Comparison of ENCODE assay signal across 13 mouse cellular contexts in the genomic region with DNA sequence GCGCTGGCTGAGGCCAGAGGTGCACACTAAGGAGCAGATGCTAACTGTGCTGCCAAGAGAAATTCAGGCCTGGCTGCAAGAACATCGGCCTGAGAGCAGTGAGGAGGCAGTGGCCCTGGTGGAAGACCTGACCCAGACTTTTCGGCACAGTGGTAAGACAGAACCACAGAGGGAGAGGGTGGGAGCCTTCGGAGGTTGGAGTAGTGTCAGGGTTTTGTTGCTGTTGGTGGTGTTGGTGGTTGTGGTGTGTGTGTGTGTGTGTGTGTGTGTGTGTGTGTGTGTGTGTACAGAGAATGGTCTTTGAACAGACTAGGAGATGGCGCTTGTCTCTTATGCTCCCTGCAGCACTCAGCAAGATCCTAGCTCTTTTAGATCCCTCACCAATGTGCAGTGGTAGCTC. TPM values are rescaled to one million over a fixed set of nuclear protein-coding genes. Genes with fewer than 3 reads are reported as not detected.
A peak's percentile ranks its signal among the peaks of the same experiment; 100 is the strongest.
DNase-seq lines count a peak whose midpoint lies in the region; ATAC-seq and TF ChIP-seq lines count a peak whose summit lies in the region.
"Had no signal": no experiment of that assay in that cellular context is flagged by ENCODE, and none has a peak within 500 bp of the region (broad histone marks: within the 10 kb centered on the region; RNA-seq: fewer than 3 reads in every experiment).

No protein-coding gene starts in this region.

- peaks cover 9% of the 10 kb centered on the region for H3K36me3 ChIP-seq in intestine, embryonic 15.5 days
- H3K36me3 ChIP-seq in intestine, postnatal 0 days (ENCODE audit: control insufficient read depth, insufficient read depth): peaks cover 8% of the 10 kb centered on the region; the same call in 1 of the 2 replicates
- H3K36me3 ChIP-seq in thymus, adult 2 months (ENCODE audit: control insufficient read depth, insufficient read depth, low read length): peaks cover 9% of the 10 kb centered on the region
- H3K36me3 ChIP-seq in hindbrain, embryonic 15.5 days: peaks cover 38% of the 10 kb centered on the region

- peak; percentile 16 for DNase-seq in thymus, adult 2 months
- DNase-seq in thymus, postnatal 0 days (ENCODE audit: low spot score): no peak
- DNase-seq in kidney, adult 9 months: no peak
- DNase-seq: adrenal gland, adult 8-10 months; cerebellum, adult 9-10 months; layer of hippocampus, postnatal 36 days; lung, adult 2 months had no signal

- no peak overlapping the region for H3K4me3 ChIP-seq in intestine, embryonic 15.5 days (replicated peaks)
- H3K4me3 ChIP-seq in intestine, postnatal 0 days (ENCODE audit: low read depth, low read length): no peak overlapping the region
- H3K4me3 ChIP-seq in thymus, adult 2 months (ENCODE audit: control insufficient read depth, insufficient read depth, low read length): peak overlapping the region; percentile 20
- peak overlapping the region; percentile 13; the same call in 1 of the 2 replicates for H3K4me3 ChIP-seq in hindbrain, embryonic 15.5 days
- peak overlapping the region; percentile 11 for H3K4me3 ChIP-seq in olfactory bulb, adult 2 months (ENCODE audit: insufficient read depth, low read depth, low read length)
- H3K4me3 ChIP-seq: myocyte had no signal

- TF ChIP-seq POLR2A in thymus, adult 2 months (IDR thresholded peaks at IDR 0.05; ENCODE audit: control insufficient read depth, extremely low read depth, insufficient read depth, low read length, poor library complexity): no peak
- TF ChIP-seq POLR2A in olfactory bulb, adult 2 months (IDR thresholded peaks at IDR 0.05; ENCODE audit: insufficient read depth, low read depth, low read length): no peak

- H3K9ac ChIP-seq in intestine, embryonic 15.5 days: peak overlapping the region; percentile 10; the same call in 1 of the 2 replicates
- no peak overlapping the region for H3K9ac ChIP-seq in intestine, postnatal 0 days (ENCODE audit: low read depth, low read length)
- H3K9ac ChIP-seq in hindbrain, embryonic 15.5 days: 0 out of 2 replicates have a peak overlapping the region, but pooled peaks have one; percentile 4

- WGBS in intestine, embryonic 15.5 days: 81% methylated on average over 5 of the region's 5 CpGs
- 84% methylated on average over 5 of the region's 5 CpGs for WGBS in intestine, postnatal 0 days
- 39% methylated on average over 5 of the region's 5 CpGs for WGBS in thymus, adult 2 months
- 87% methylated on average over 5 of the region's 5 CpGs for WGBS in hindbrain, embryonic 15.5 days
- WGBS in olfactory bulb, adult 2 months: 60% methylated on average over 5 of the region's 5 CpGs

- H3K4me2 ChIP-seq in intestine, embryonic 15.5 days (replicated peaks): 0 out of 2 replicates have a peak overlapping the region, but pooled peaks have one; percentile 12
- H3K4me2 ChIP-seq in intestine, postnatal 0 days (replicated peaks; ENCODE audit: low read depth): no peak overlapping the region
- H3K4me2 ChIP-seq in hindbrain, embryonic 15.5 days: peak overlapping the region; percentile 69

- no peaks in the 10 kb centered on the region for H3K27me3 ChIP-seq in intestine, embryonic 15.5 days (replicated peaks)
- H3K27me3 ChIP-seq in intestine, postnatal 0 days (replicated peaks; ENCODE audit: control insufficient read depth, insufficient read depth, low read length): no peaks in the 10 kb centered on the region
- H3K27me3 ChIP-seq in thymus, adult 2 months (ENCODE audit: control insufficient read depth, insufficient read depth, low read length): no peaks in the 10 kb centered on the region
- no peaks in the 10 kb centered on the region for H3K27me3 ChIP-seq in hindbrain, embryonic 15.5 days

- no peaks in the 10 kb centered on the region for H3K9me3 ChIP-seq in intestine, embryonic 15.5 days
- H3K9me3 ChIP-seq in intestine, postnatal 0 days (ENCODE audit: control insufficient read depth): no peaks in the 10 kb centered on the region
- H3K9me3 ChIP-seq in hindbrain, embryonic 15.5 days: no peaks in the 10 kb centered on the region

- no peak for TF ChIP-seq CTCF in intestine, postnatal 0 days (IDR thresholded peaks at IDR 0.05; ENCODE audit: low read depth)
- TF ChIP-seq CTCF in thymus, adult 2 months (IDR thresholded peaks at IDR 0.05; ENCODE audit: borderline replicate concordance, control insufficient read depth, extremely low read depth, insufficient read depth, low read length, poor library complexity): no peak
- no peak for TF ChIP-seq CTCF in olfactory bulb, adult 2 months (IDR thresholded peaks at IDR 0.05; ENCODE audit: insufficient read depth, low read depth, low read length)

- peaks cover 33% of the 10 kb centered on the region for H3K4me1 ChIP-seq in intestine, embryonic 15.5 days (replicated peaks)
- 0 out of 2 replicates have a peak, but pooled peaks cover 11% of the 10 kb centered on the region for H3K4me1 ChIP-seq in intestine, postnatal 0 days (replicated peaks; ENCODE audit: control insufficient read depth, insufficient read depth, low read length)
- peaks cover 36% of the 10 kb centered on the region for H3K4me1 ChIP-seq in thymus, adult 2 months (replicated peaks; ENCODE audit: control insufficient read depth, insufficient read depth, low read length)
- H3K4me1 ChIP-seq in hindbrain, embryonic 15.5 days (replicated peaks): peaks cover 54% of the 10 kb centered on the region
- peaks cover 24% of the 10 kb centered on the region for H3K4me1 ChIP-seq in olfactory bulb, adult 2 months (ENCODE audit: control insufficient read depth, insufficient read depth, low read length)

- no peak overlapping the region for H3K27ac ChIP-seq in intestine, embryonic 15.5 days
- H3K27ac ChIP-seq in intestine, postnatal 0 days (ENCODE audit: low read depth, low read length): no peak overlapping the region
- H3K27ac ChIP-seq in thymus, adult 2 months (ENCODE audit: control insufficient read depth, insufficient read depth, low read length): peak overlapping the region; percentile 60
- H3K27ac ChIP-seq in hindbrain, embryonic 15.5 days (replicated peaks): no peak overlapping the region
- no peak overlapping the region for H3K27ac ChIP-seq in olfactory bulb, adult 2 months (ENCODE audit: insufficient read depth, low read depth, low read length)

- ATAC-seq in intestine, embryonic 15.5 days: no peak
- no peak for ATAC-seq in intestine, postnatal 0 days
- ATAC-seq in hindbrain, embryonic 15.5 days (ENCODE audit: low FRiP score, low read depth): no peak
- ATAC-seq in erythroblast, adult 5-6 weeks (replicated peaks; ENCODE audit: low FRiP score, poor library complexity, severe bottlenecking): no peak

RNA-seq across cellular contexts. Expression of gene Zscan2, which starts 2.8 kb away (rescaled TPM):
- polyA plus RNA-seq in intestine, embryonic 15.5 days (2015; fragmentation: Nextera tagmentation; extraction: Ambion mirVana): 1.1 and 1.6 TPM in 2 replicates
- polyA plus RNA-seq in intestine, postnatal 0 days (2015; fragmentation: Nextera tagmentation; extraction: Ambion mirVana): 0.68 and 0.80 TPM in 2 replicates
- polyA plus RNA-seq in thymus, adult 2 months (2012; rRNA removed): 25.5 and 26.2 TPM in 2 replicates
- 2.7 and 3.0 TPM in 2 replicates for polyA plus RNA-seq in thymus, postnatal 0 days (2015; fragmentation: Nextera tagmentation; extraction: Ambion mirVana)
- polyA plus RNA-seq in hindbrain, embryonic 15.5 days (2015; fragmentation: Nextera tagmentation; extraction: Ambion mirVana): 3.7 and 4.4 TPM in 2 replicates
- not detected in 2 replicates for polyA plus RNA-seq in olfactory bulb, adult 2 months (2012; ENCODE audit: insufficient read depth, insufficient read length, low replicate concordance, missing spikeins)
- total RNA-seq in erythroblast, adult 5-6 weeks (2015; ENCODE audit: low replicate concordance): 0.58 and 0.63 TPM in 2 replicates
- 2.7 TPM in 1 of 2 replicates, not detected in the other for total RNA-seq in erythroblast, adult 5-6 weeks (2017; ENCODE audit: low replicate concordance)

RNA-seq across cellular contexts. Expression of gene Wdr73, which starts 37.5 kb away (rescaled TPM):
- polyA plus RNA-seq in intestine, embryonic 15.5 days (2015; fragmentation: Nextera tagmentation; extraction: Ambion mirVana): 32.8 and 35.7 TPM in 2 replicates
- 9.3 and 9.6 TPM in 2 replicates for polyA plus RNA-seq in intestine, postnatal 0 days (2015; fragmentation: Nextera tagmentation; extraction: Ambion mirVana)
- polyA plus RNA-seq in thymus, adult 2 months (2012; rRNA removed): 27.2 and 31.3 TPM in 2 replicates
- 38.2 and 44.6 TPM in 2 replicates for polyA plus RNA-seq in thymus, postnatal 0 days (2015; fragmentation: Nextera tagmentation; extraction: Ambion mirVana)
- polyA plus RNA-seq in hindbrain, embryonic 15.5 days (2015; fragmentation: Nextera tagmentation; extraction: Ambion mirVana): 36.2 and 39.8 TPM in 2 replicates
- polyA plus RNA-seq in olfactory bulb, adult 2 months (2012; ENCODE audit: insufficient read depth, insufficient read length, low replicate concordance, missing spikeins): not detected in 2 replicates
- 6.7 and 9.0 TPM in 2 replicates for total RNA-seq in erythroblast, adult 5-6 weeks (2015; ENCODE audit: low replicate concordance)
- 3.2 and 10.3 TPM in 2 replicates for total RNA-seq in erythroblast, adult 5-6 weeks (2017; ENCODE audit: low replicate concordance)

RNA-seq across cellular contexts. Expression of gene Iqgap1, which starts 37.7 kb away (rescaled TPM):
- polyA plus RNA-seq in intestine, embryonic 15.5 days (2015; fragmentation: Nextera tagmentation; extraction: Ambion mirVana): 72.9 and 76.2 TPM in 2 replicates
- polyA plus RNA-seq in intestine, postnatal 0 days (2015; fragmentation: Nextera tagmentation; extraction: Ambion mirVana): 32.3 and 34.1 TPM in 2 replicates
- 112 and 119 TPM in 2 replicates for polyA plus RNA-seq in thymus, adult 2 months (2012; rRNA removed)
- polyA plus RNA-seq in thymus, postnatal 0 days (2015; fragmentation: Nextera tagmentation; extraction: Ambion mirVana): 87.5 and 104 TPM in 2 replicates
- polyA plus RNA-seq in hindbrain, embryonic 15.5 days (2015; fragmentation: Nextera tagmentation; extraction: Ambion mirVana): 20.2 and 22.7 TPM in 2 replicates
- not detected in 2 replicates for polyA plus RNA-seq in olfactory bulb, adult 2 months (2012; ENCODE audit: insufficient read depth, insufficient read length, low replicate concordance, missing spikeins)
- 41.8 and 71.3 TPM in 2 replicates for total RNA-seq in erythroblast, adult 5-6 weeks (2015; ENCODE audit: low replicate concordance)
- total RNA-seq in erythroblast, adult 5-6 weeks (2017; ENCODE audit: low replicate concordance): 33.5 and 38.6 TPM in 2 replicates

RNA-seq across cellular contexts. Expression of gene Nmb, which starts 41.4 kb away (rescaled TPM):
- 4.5 and 4.6 TPM in 2 replicates for polyA plus RNA-seq in intestine, embryonic 15.5 days (2015; fragmentation: Nextera tagmentation; extraction: Ambion mirVana)
- 2.1 and 2.8 TPM in 2 replicates for polyA plus RNA-seq in intestine, postnatal 0 days (2015; fragmentation: Nextera tagmentation; extraction: Ambion mirVana)
- polyA plus RNA-seq in thymus, adult 2 months (2012; rRNA removed): 20.1 and 24.5 TPM in 2 replicates
- polyA plus RNA-seq in thymus, postnatal 0 days (2015; fragmentation: Nextera tagmentation; extraction: Ambion mirVana): 28.0 and 32.1 TPM in 2 replicates
- 8.3 and 10.2 TPM in 2 replicates for polyA plus RNA-seq in hindbrain, embryonic 15.5 days (2015; fragmentation: Nextera tagmentation; extraction: Ambion mirVana)
- not detected in 2 replicates for polyA plus RNA-seq in olfactory bulb, adult 2 months (2012; ENCODE audit: insufficient read depth, insufficient read length, low replicate concordance, missing spikeins)
- total RNA-seq in erythroblast, adult 5-6 weeks (2015; ENCODE audit: low replicate concordance): not detected in 2 replicates
- 7.9 TPM in 1 of 2 replicates, not detected in the other for total RNA-seq in erythroblast, adult 5-6 weeks (2017; ENCODE audit: low replicate concordance)

Comparison
In these comparisons a context has a peak if more than half of its experiments do, and no peak if none do; other contexts are left out.
1. H3K4me3 ChIP-seq: peak in thymus, adult 2 months (single experiment), hindbrain, embryonic 15.5 days (single experiment) and olfactory bulb, adult 2 months (single experiment); none in intestine, embryonic 15.5 days (single experiment) and intestine, postnatal 0 days (single experiment).
2. RNA of gene Wdr73, which starts 37.5 kb away (polyA plus RNA-seq): 38.2 to 44.6 TPM in thymus, postnatal 0 days, 36.2 to 39.8 TPM in hindbrain, embryonic 15.5 days, 32.8 to 35.7 TPM in intestine, embryonic 15.5 days, 27.2 to 31.3 TPM in thymus, adult 2 months and 9.3 to 9.6 TPM in intestine, postnatal 0 days; not detected in olfactory bulb, adult 2 months; every median in the first group is over 10 times any median in the second.